Mouse (Mus musculus): ENCODE results near the gene Grhl3. TPM values are rescaled to one million over a fixed set of nuclear protein-coding genes. Genes with fewer than 3 reads are reported as not detected.
A peak's percentile ranks its signal among the peaks of the same experiment; 100 is the strongest.

Gene Grhl3
- total RNA-seq, 2 experiments from 2014 or later, result not detected

GRCm38 (mm10) chr4:135495810-135496209, 77.6 kb downstream of the Grhl3 start:
- intact Hi-C loops (cut with DNase I), result loop anchor here (2.0 kb wide), 1 partner anchor 63 kb away; the partner anchor contains the start of gene Rcan3

GRCm38 (mm10) chr4:135495397-135495791, 78.0 kb downstream of the Grhl3 start:
- intact Hi-C loops (cut with DNase I), result loop anchor here (2.0 kb wide), 1 partner anchor 63 kb away; the partner anchor contains the start of gene Rcan3
- DNase-seq, result no peak

More at GRCm38 (mm10) chr4:135495810-135496209, 77.6 kb downstream of the Grhl3 start:
- peak in 1 of 2 experiments; percentile 26 for DNase-seq

GRCm38 (mm10) chr4:135494521-135495396, 78.7 kb downstream of the Grhl3 start, which contains the start of the genes Stpg1 and Nipal3:
Gene Stpg1 (plus strand): TSS chr4:135494790.
Gene Nipal3 (minus strand): TSS chr4:135495038.
- peak; percentile 83 to 87 for DNase-seq
- intact Hi-C loops (cut with DNase I), result loop anchor here (2.0 to 5.0 kb wide), 2 partner anchors 62 to 112 kb away; partner anchors contain the start of gene Rcan3

GRCm38 (mm10) chr4:135493691-135494520, 79.5 kb downstream of the Grhl3 start:
- peak; percentile 47 to 60 for DNase-seq
- intact Hi-C loops (cut with DNase I), result loop anchor here (2.0 to 5.0 kb wide), 2 partner anchors 61 to 112 kb away; partner anchors contain the start of gene Rcan3

GRCm38 (mm10) chr4:135493271-135493670, 80.2 kb downstream of the Grhl3 start:
- intact Hi-C loops (cut with DNase I), result loop anchor here (5.0 kb wide), 1 partner anchor 111 kb away; no protein-coding TSS in a partner anchor
- no peak for DNase-seq

Small RNA genes within 50 kb of the gene (microRNA-seq; reads per million reads assigned to microRNA genes)
- 0 reads per million in 2 experiments for gene Gm25317 (ENCODE audit: borderline number of aligned reads in 2 of 2)

Other genes starting within 250 kb of the Grhl3 start
- gene Srrm1, start 220.3 kb downstream of the Grhl3 start, total RNA-seq (2021), result 10 to 100 TPM; 59.1 to 69.9 TPM
- gene Ncmap, start 175.4 kb downstream of the Grhl3 start, total RNA-seq (2021), result under 1 TPM in 1 of 2 experiments, not detected in 1; 0.33 TPM
- 10 to 100 TPM; 10.8 to 15.0 TPM for gene Rcan3, start 139.8 kb downstream of the Grhl3 start, total RNA-seq (2021)
- gene Stpg1, start 78.8 kb downstream of the Grhl3 start, total RNA-seq (2021), result under 1 TPM in 1 of 2 experiments, not detected in 1; 0.38 TPM
- gene Nipal3, start 78.6 kb downstream of the Grhl3 start, total RNA-seq (2021), result 10 to 100 TPM; 36.9 to 42.6 TPM
- 1 to 10 TPM; 3.1 to 3.5 TPM for gene Ifnlr1, start 112.7 kb upstream of the Grhl3 start, total RNA-seq (2021)
- under 1 TPM; 0.27 to 0.69 TPM for gene Il22ra1, start 154.5 kb upstream of the Grhl3 start, total RNA-seq (2021)
- under 1 TPM; 0.86 to 0.95 TPM for gene Myom3, start 186.1 kb upstream of the Grhl3 start, total RNA-seq (2021)